Mouse (Mus musculus) heart, postnatal 0 days (tissue): ENCODE results near the gene Ddx6. TPM values are rescaled to one million over a fixed set of nuclear protein-coding genes. Genes with fewer than 3 reads are reported as not detected.

Source experiments
- ATAC-seq: fragments of 200-750 bp; cut with Nextera tagmentation; 2 replicates; pipeline ENCODE4 v1.8.0; 2017; ENCODE audit warnings: low read depth, moderate number of reproducible peaks, moderate library complexity; ENCODE audit not compliant: insufficient read depth
- DNase-seq: peaks from one replicate; pipeline ENCODE4 v3.0.0-alpha.2; 2016; ENCODE audit warnings: low spot score
- H3K27ac ChIP-seq: fragments of 300-500 bp; sonication (generic); 2 replicates; pipeline ENCODE4 v1.5.1; 2014; ENCODE audit warnings: low read depth, mild to moderate bottlenecking
- H3K27me3 ChIP-seq: fragments of 300-500 bp; sonication (generic); 2 replicates; pipeline ENCODE4 v1.6.1; 2014; ENCODE audit warnings: low read length, mixed read lengths; ENCODE audit not compliant: control insufficient read depth, insufficient read depth
- H3K36me3 ChIP-seq: fragments of 300-500 bp; sonication (generic); replicated peaks from 2 replicates; pipeline ENCODE4 v1.6.1; 2014; ENCODE audit warnings: low read length, mixed read lengths; ENCODE audit not compliant: control insufficient read depth, insufficient read depth
- H3K4me1 ChIP-seq: fragments of 300-500 bp; sonication (generic); 2 replicates; pipeline ENCODE4 v1.6.1; 2014; ENCODE audit warnings: antibody characterized with exemption; ENCODE audit not compliant: control insufficient read depth, insufficient read depth
- H3K4me2 ChIP-seq: fragments of 300-500 bp; sonication (generic); 2 replicates; pipeline ENCODE4 v1.6.1; 2014; ENCODE audit warnings: low read depth, mild to moderate bottlenecking, low read length, moderate library complexity
- H3K4me3 ChIP-seq: fragments of 300-500 bp; sonication (generic); 2 replicates; pipeline ENCODE4 v1.5.1; 2014; ENCODE audit warnings: low read depth, low read length
- H3K9ac ChIP-seq: fragments of 300-500 bp; sonication (generic); replicated peaks from 2 replicates; pipeline ENCODE4 v1.6.1; 2014; ENCODE audit warnings: low read depth, low read length, mixed read lengths
- H3K9me3 ChIP-seq: fragments of 300-500 bp; sonication (generic); replicated peaks from 2 replicates; pipeline ENCODE4 v1.6.1; 2016; ENCODE audit warnings: low read length; ENCODE audit not compliant: control insufficient read depth
- CTCF ChIP-seq: IDR thresholded peaks from 2 replicates; pipeline ENCODE4 v1.5.1; 2016; ENCODE audit warnings: antibody characterized with exemption, control low read depth, low read depth
- EP300 ChIP-seq: IDR thresholded peaks from 2 replicates; pipeline ENCODE4 v1.6.1; 2016; ENCODE audit warnings: antibody characterized with exemption, low read depth
- WGBS: fragments of 180-500 bp; shearing (Covaris S2); extraction: QIAGEN DNeasy Blood & Tissue Kit; methylation state at CpG from one replicate; pipeline ENCODE4 v1.1.7; 2014; 5-methylcytosine and 5-hydroxymethylcytosine counted together
- polyA plus RNA-seq: library from polyadenylated mRNA; unstranded; fragments of >200 nt; fragmentation: Nextera tagmentation; extraction: Ambion mirVana; gene quantifications from 2 replicates; pipeline ENCODE4 v1.2.1, GENCODE M21; 2015
- total RNA-seq: library from RNA; depleted of rRNA; stranded (reverse); fragments of >200 nt; gene quantifications from 2 replicates; pipeline ENCODE4 v1.2.3, GENCODE M21; 2014; ENCODE audit warnings: low replicate concordance

The Ddx6 gene
- total and polyA plus RNA-seq, 2 experiments from 2014 or later = 11.0 to 33.9 TPM

DNA sequence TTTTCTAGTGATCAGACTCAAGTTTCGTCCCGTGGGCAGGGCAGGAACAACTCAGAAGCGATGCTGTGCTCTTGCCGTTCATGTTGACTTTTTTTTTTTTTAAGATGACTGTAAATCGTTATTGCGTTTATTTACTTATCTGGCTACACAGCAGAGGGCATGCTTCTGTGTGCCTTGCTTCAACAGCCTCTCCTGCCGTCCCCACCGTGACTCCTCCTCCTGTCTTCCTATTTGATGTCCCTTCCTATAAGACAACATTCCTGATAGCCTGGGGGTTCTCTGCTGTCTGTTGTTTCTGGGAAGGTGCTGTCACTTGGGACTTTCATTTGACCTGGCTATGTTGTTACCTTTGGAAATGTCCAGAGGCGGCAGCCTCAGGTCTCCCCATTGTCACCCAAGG lies 16.1 kb upstream of the Ddx6 start:
- Histone ChIP-seq H3K9me3 (0 out of 2 replicates have a peak, but pooled peaks cover 5% of the 10 kb centered on the region), H3K4me3 (no peak overlapping the region), H3K4me1 (no peaks in the 10 kb centered on the region), H3K4me2 (no peak overlapping the region), H3K27ac (no peak overlapping the region), H3K9ac (no peak overlapping the region), H3K27me3 (no peaks in the 10 kb centered on the region), H3K36me3 (no peaks in the 10 kb centered on the region)
- ATAC-seq (no peak), DNase-seq (no peak)
- 58% methylated on average over 9 of the region's 9 CpGs for WGBS
- TF ChIP-seq CTCF = no peak

- TF ChIP-seq CTCF (no peak), EP300 (no peak)
- no peaks in the 10 kb centered on the region for H3K36me3 ChIP-seq
- no peak overlapping the region for H3K27ac ChIP-seq
- no peaks in the 10 kb centered on the region for H3K4me1 ChIP-seq
- DNase-seq (no peak), ATAC-seq (no peak)
- no peaks in the 10 kb centered on the region for H3K27me3 ChIP-seq
- no peaks in the 10 kb centered on the region for H3K9me3 ChIP-seq
- H3K9ac ChIP-seq = no peak overlapping the region
- no peak overlapping the region for H3K4me2 ChIP-seq
- no peak overlapping the region for H3K4me3 ChIP-seq
Measured at GRCm38 (mm10) chr9:44589095-44589494, 15.6 kb upstream of the Ddx6 start.

DNA sequence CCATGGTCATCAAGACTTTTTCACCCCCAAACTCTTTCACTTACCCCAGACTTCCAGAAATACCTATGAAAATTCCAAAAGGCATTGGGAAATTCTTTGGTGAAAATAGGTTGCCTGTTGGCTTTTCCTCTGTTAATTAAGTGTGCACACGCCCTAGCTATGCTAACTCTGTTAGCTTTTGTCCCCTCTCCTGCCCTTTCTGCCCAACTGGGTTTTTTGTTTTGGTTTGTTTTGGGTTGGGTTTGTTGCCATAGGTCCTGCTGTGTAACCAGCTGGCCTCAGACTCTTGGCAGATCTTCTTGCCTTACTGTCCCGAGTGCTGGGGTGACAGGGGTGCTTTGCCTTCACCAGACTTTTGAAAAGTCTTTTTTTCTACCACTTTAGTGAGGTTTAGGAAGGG lies 13.7 kb upstream of the Ddx6 start:
- Histone ChIP-seq H3K9ac (no peak overlapping the region), H3K36me3 (no peaks in the 10 kb centered on the region), H3K4me1 (no peaks in the 10 kb centered on the region), H3K4me3 (no peak overlapping the region), H3K9me3 (no peaks in the 10 kb centered on the region), H3K27ac (no peak overlapping the region), H3K27me3 (no peaks in the 10 kb centered on the region), H3K4me2 (no peak overlapping the region)
- DNase-seq (no peak), ATAC-seq (no peak)
- WGBS = 46% methylated on average over 2 of the region's 2 CpGs
- TF ChIP-seq CTCF (no peak), EP300 (no peak)

DNA sequence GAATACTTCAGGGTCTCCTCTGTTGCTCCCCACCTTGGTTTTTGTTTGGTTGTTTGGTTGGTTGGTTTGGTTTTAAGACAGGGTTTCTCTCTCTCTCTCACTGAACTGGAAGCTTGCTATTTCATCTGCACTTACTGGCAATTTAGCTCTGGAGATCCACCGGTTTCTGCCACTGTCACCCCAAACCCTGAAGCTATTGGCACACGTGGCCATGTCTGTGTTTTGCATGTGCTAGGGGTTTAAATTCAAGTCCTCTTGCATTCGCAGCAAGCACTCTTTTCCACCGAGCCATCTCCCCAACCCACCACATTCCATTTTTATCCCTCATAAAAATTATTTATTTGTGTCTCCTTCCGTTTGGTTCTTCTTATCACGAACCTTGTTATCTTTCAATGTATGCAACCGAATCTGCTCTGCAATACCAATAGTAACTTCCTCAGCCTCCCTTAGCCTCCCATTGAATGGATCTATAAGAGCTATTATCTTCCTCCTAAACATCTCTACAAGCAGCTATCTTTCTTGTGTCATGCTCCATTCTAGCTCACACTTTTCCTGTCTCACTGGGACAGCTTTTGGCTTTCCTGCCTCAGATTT lies 13.0 kb upstream of the Ddx6 start:
- H3K36me3 ChIP-seq = no peaks in the 10 kb centered on the region
- WGBS = 59% methylated on average over 7 of the region's 7 CpGs
- no peak overlapping the region for H3K9ac ChIP-seq
- H3K27ac ChIP-seq = no peak overlapping the region
- H3K27me3 ChIP-seq = no peaks in the 10 kb centered on the region
- H3K4me1 ChIP-seq = peaks cover 2% of the 10 kb centered on the region; the same call in 1 of the 2 replicates
- no peak for ATAC-seq
- no peak for DNase-seq
- H3K9me3 ChIP-seq = no peaks in the 10 kb centered on the region
- H3K4me2 ChIP-seq = no peak overlapping the region
- no peak for TF ChIP-seq EP300
- TF ChIP-seq CTCF = no peak
- H3K4me3 ChIP-seq = no peak overlapping the region

GRCm38 (mm10) chr9:44593221-44593620 lies 11.5 kb upstream of the Ddx6 start:
- WGBS = 85% methylated on average over 4 of the region's 4 CpGs
- Histone ChIP-seq H3K27me3 (no peaks in the 10 kb centered on the region), H3K9me3 (no peaks in the 10 kb centered on the region), H3K9ac (no peak overlapping the region), H3K4me2 (no peak overlapping the region), H3K4me3 (no peak overlapping the region), H3K4me1 (peaks cover 5% of the 10 kb centered on the region; the same call in 1 of the 2 replicates), H3K36me3 (no peaks in the 10 kb centered on the region), H3K27ac (no peak overlapping the region)
- ATAC-seq (no peak), DNase-seq (no peak)
- TF ChIP-seq EP300 (no peak), CTCF (no peak)

DNA sequence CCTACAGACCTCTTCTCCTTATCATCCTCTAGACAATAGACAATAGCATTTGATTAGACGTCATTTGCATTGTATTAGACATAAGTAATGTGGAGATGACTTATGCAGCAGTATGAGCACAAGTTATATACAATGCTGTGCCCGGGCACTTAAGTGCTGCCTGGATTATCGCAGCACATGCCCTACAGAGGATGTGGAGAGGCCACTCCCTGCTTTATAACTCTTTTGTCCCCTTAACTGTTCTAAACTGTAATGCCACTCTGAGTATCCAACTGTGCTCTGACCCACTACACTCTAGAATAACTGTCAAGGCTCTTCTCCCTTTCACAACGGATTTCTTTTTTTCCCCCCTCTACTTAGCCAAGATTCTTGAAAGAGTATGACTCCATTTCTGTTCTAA lies 10.8 kb upstream of the Ddx6 start:
- WGBS = 55% methylated on average over 4 of the region's 4 CpGs
- H3K36me3 ChIP-seq = no peaks in the 10 kb centered on the region
- peaks cover 10% of the 10 kb centered on the region for H3K4me1 ChIP-seq
- TF ChIP-seq EP300 (no peak), CTCF (no peak)
- no peak overlapping the region for H3K4me3 ChIP-seq
- no peak overlapping the region for H3K4me2 ChIP-seq
- no peaks in the 10 kb centered on the region for H3K27me3 ChIP-seq
- H3K27ac ChIP-seq = no peak overlapping the region
- ATAC-seq (no peak), DNase-seq (no peak)
- H3K9ac ChIP-seq = no peak overlapping the region
- no peaks in the 10 kb centered on the region for H3K9me3 ChIP-seq
